Mouse (Mus musculus) liver (tissue): ENCODE results near the gene Hist1h2bh.
"Not testable (repeated sequence)": the region's sequence is repeated elsewhere in the genome, so short reads cannot be mapped to it uniquely, and the experiment has no call there.

ENCODE experiments used
- DNase-seq: peaks from one replicate; pipeline ENCODE4 v3.0.0-alpha.2; 2020; ENCODE audit warnings: mixed read lengths

Hist1h2bh gene

GRCm38 (mm10) chr13:23550761-23551145 lies 7.6 kb upstream of the Hist1h2bh start:
- no peak for DNase-seq

GRCm38 (mm10) chr13:23546694-23547093 lies 3.5 kb upstream of the Hist1h2bh start:
- DNase-seq: no peak

- DNase-seq: not testable (repeated sequence)
These were observed 1.6 kb upstream of the Hist1h2bh start for GRCm38 (mm10) chr13:23544787-23545120.

- DNase-seq: peak; percentile 81
These were observed 984 bp upstream of the Hist1h2bh start, which contains the start of gene Hist1h3f for GRCm38 (mm10) chr13:23543965-23544786. TSS of gene Hist1h3f (plus strand) at chr13:23544052.

- DNase-seq: not testable (repeated sequence)
These were observed 789 bp downstream of the Hist1h2bh start for GRCm38 (mm10) chr13:23542225-23542980.

GRCm38 (mm10) chr13:23541497-23541896 lies 1.7 kb downstream of the Hist1h2bh start:
- DNase-seq: no peak

- not testable (repeated sequence) for DNase-seq
These were observed 3.4 kb downstream of the Hist1h2bh start for GRCm38 (mm10) chr13:23539821-23540220.

- no peak for DNase-seq
These were observed 4.9 kb downstream of the Hist1h2bh start for GRCm38 (mm10) chr13:23538249-23538648.

- no peak for DNase-seq
These were observed 6.0 kb downstream of the Hist1h2bh start for GRCm38 (mm10) chr13:23537006-23537710.

GRCm38 (mm10) chr13:23536076-23536822 lies 6.9 kb downstream of the Hist1h2bh start:
- no peak for DNase-seq

- peak; percentile 93 for DNase-seq
These were observed 7.8 kb downstream of the Hist1h2bh start, which contains the start of gene Hist1h3g for GRCm38 (mm10) chr13:23535137-23536075. TSS of gene Hist1h3g (plus strand) at chr13:23535422.

GRCm38 (mm10) chr13:23534368-23535131 lies 8.6 kb downstream of the Hist1h2bh start:
- DNase-seq: peak; percentile 54

- DNase-seq: peak; percentile 87
These were observed 9.4 kb downstream of the Hist1h2bh start, which contains the start of gene Hist1h2af for GRCm38 (mm10) chr13:23533560-23534367. TSS of gene Hist1h2af (plus strand) at chr13:23533906.

- DNase-seq: peak; percentile 53
These were observed 10.7 kb downstream of the Hist1h2bh start for GRCm38 (mm10) chr13:23532262-23533075.

GRCm38 (mm10) chr13:23530901-23531875 lies 12.0 kb downstream of the Hist1h2bh start, which contains the start of gene Hist1h4h:
TSS of gene Hist1h4h (plus strand) at chr13:23531050.
- peak; percentile 96 for DNase-seq

GRCm38 (mm10) chr13:23530181-23530900 lies 12.9 kb downstream of the Hist1h2bh start:
- DNase-seq: peak; percentile 75
